Mouse (Mus musculus): ENCODE data around the gene C2cd5.

DNA sequence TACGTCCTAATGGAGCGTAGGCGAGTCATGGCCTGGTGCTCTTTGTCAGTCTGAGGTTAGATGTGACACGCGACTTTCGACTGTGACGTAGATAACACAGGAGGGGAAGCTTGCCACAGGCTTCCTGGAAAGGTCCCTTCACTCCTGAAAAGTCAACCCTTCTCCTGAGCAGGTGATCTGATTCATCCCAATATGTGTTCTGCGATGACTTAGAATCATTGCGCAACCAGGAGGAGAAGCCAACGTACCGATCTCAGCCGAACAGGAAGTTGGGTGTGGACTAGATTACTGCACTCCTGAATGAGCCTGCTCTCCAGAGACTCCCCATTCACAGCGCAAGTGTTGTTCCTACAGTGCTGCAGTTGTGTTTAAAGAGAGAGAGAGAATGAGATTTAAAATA is 110.4 kb downstream of the C2cd5 start:
- TF ChIP-seq TAL1 (conservative IDR thresholded peaks at IDR 0.05; ENCODE audit: low read depth, low read length) (no peak), CTCF (IDR thresholded peaks at IDR 0.05; ENCODE audit: low read depth, low read length) (no peak)
